Mouse (Mus musculus): ENCODE measurements around the gene Slc35e3. TPM values are rescaled to one million over a fixed set of nuclear protein-coding genes. Genes with fewer than 3 reads are reported as not detected.
A peak's percentile ranks its signal among the peaks of the same experiment; 100 is the strongest.
"Not testable (repeated sequence)": the region's sequence is repeated elsewhere in the genome, so short reads cannot be mapped to it uniquely, and the experiment has no call there.

Gene Slc35e3
- polyA plus RNA-seq, 1 experiment from 2014 or later, result 6.7 TPM

- not testable (repeated sequence) for H3K9me3 ChIP-seq (replicated peaks; ENCODE audit: control insufficient read depth, low read length); H3K4me2 ChIP-seq (ENCODE audit: low read depth, low read length); H3K4me3 ChIP-seq (ENCODE audit: low read length); H3K27me3 ChIP-seq (ENCODE audit: control insufficient read depth, insufficient read depth, low read length); H3K9ac ChIP-seq (ENCODE audit: low read length); H3K36me3 ChIP-seq (ENCODE audit: control insufficient read depth, insufficient read depth); ATAC-seq (replicated peaks; ENCODE audit: extremely low read depth, insufficient read depth, low FRiP score); H3K27ac ChIP-seq (ENCODE audit: low read length)
- peaks cover 14% of the 10 kb centered on the region for H3K4me1 ChIP-seq (ENCODE audit: control insufficient read depth, insufficient read depth, low read length)
- 100% methylated on average over 1 of the region's 1 CpGs for WGBS
Observed at GRCm38 (mm10) chr10:117715654-117716053, 30.5 kb downstream of the Slc35e3 start.

- WGBS, result 65% methylated on average over 4 of the region's 4 CpGs
- H3K27me3 ChIP-seq (ENCODE audit: control insufficient read depth, insufficient read depth, low read length), result no peaks in the 10 kb centered on the region
- ATAC-seq (replicated peaks; ENCODE audit: extremely low read depth, insufficient read depth, low FRiP score), result no peak
- no peak overlapping the region for H3K9ac ChIP-seq (ENCODE audit: low read length)
- peaks cover 14% of the 10 kb centered on the region for H3K4me1 ChIP-seq (ENCODE audit: control insufficient read depth, insufficient read depth, low read length)
- H3K9me3 ChIP-seq (replicated peaks; ENCODE audit: control insufficient read depth, low read length), result no peaks in the 10 kb centered on the region
- no peak overlapping the region for H3K4me2 ChIP-seq (ENCODE audit: low read depth, low read length)
- no peaks in the 10 kb centered on the region for H3K36me3 ChIP-seq (ENCODE audit: control insufficient read depth, insufficient read depth)
- no peak overlapping the region for H3K4me3 ChIP-seq (ENCODE audit: low read length)
- H3K27ac ChIP-seq (ENCODE audit: low read length), result no peak overlapping the region
Observed at GRCm38 (mm10) chr10:117714928-117715500, 31.2 kb downstream of the Slc35e3 start.

- H3K36me3 ChIP-seq (ENCODE audit: control insufficient read depth, insufficient read depth), result no peaks in the 10 kb centered on the region
- no peak for ATAC-seq (replicated peaks; ENCODE audit: extremely low read depth, insufficient read depth, low FRiP score)
Observed at GRCm38 (mm10) chr10:117714048-117714545, 32.1 kb downstream of the Slc35e3 start.

GRCm38 (mm10) chr10:117713466-117713865, 32.7 kb downstream of the Slc35e3 start:
- no peak overlapping the region for H3K27ac ChIP-seq (ENCODE audit: low read length)
- H3K4me3 ChIP-seq (ENCODE audit: low read length), result no peak overlapping the region
- 92% methylated on average over 8 of the region's 8 CpGs for WGBS
- no peak for ATAC-seq (replicated peaks; ENCODE audit: extremely low read depth, insufficient read depth, low FRiP score)
- peaks cover 4% of the 10 kb centered on the region for H3K36me3 ChIP-seq (ENCODE audit: control insufficient read depth, insufficient read depth)
- no peak overlapping the region for H3K9ac ChIP-seq (ENCODE audit: low read length)
- no peaks in the 10 kb centered on the region for H3K9me3 ChIP-seq (replicated peaks; ENCODE audit: control insufficient read depth, low read length)
- H3K4me2 ChIP-seq (ENCODE audit: low read depth, low read length), result no peak overlapping the region
- H3K4me1 ChIP-seq (ENCODE audit: control insufficient read depth, insufficient read depth, low read length), result peaks cover 22% of the 10 kb centered on the region
- H3K27me3 ChIP-seq (ENCODE audit: control insufficient read depth, insufficient read depth, low read length), result no peaks in the 10 kb centered on the region

More at GRCm38 (mm10) chr10:117714048-117714545, 32.1 kb downstream of the Slc35e3 start:
- 86% methylated on average over 3 of the region's 3 CpGs for WGBS
- no peaks in the 10 kb centered on the region for H3K9me3 ChIP-seq (replicated peaks; ENCODE audit: control insufficient read depth, low read length)
- peaks cover 17% of the 10 kb centered on the region for H3K4me1 ChIP-seq (ENCODE audit: control insufficient read depth, insufficient read depth, low read length)
- no peak overlapping the region for H3K4me2 ChIP-seq (ENCODE audit: low read depth, low read length)
- H3K27me3 ChIP-seq (ENCODE audit: control insufficient read depth, insufficient read depth, low read length), result no peaks in the 10 kb centered on the region
- H3K27ac ChIP-seq (ENCODE audit: low read length), result no peak overlapping the region
- no peak overlapping the region for H3K9ac ChIP-seq (ENCODE audit: low read length)
- no peak overlapping the region for H3K4me3 ChIP-seq (ENCODE audit: low read length)

- WGBS, result 89% methylated on average over 9 of the region's 9 CpGs
- Histone ChIP-seq H3K9me3 (replicated peaks; ENCODE audit: control insufficient read depth, low read length) (no peaks in the 10 kb centered on the region), H3K4me3 (ENCODE audit: low read length) (no peak overlapping the region), H3K4me1 (ENCODE audit: control insufficient read depth, insufficient read depth, low read length) (peaks cover 18% of the 10 kb centered on the region), H3K27ac (ENCODE audit: low read length) (no peak overlapping the region), H3K9ac (ENCODE audit: low read length) (no peak overlapping the region), H3K27me3 (ENCODE audit: control insufficient read depth, insufficient read depth, low read length) (no peaks in the 10 kb centered on the region), H3K4me2 (ENCODE audit: low read depth, low read length) (no peak overlapping the region), H3K36me3 (ENCODE audit: control insufficient read depth, insufficient read depth) (peaks cover 6% of the 10 kb centered on the region)
- no peak for ATAC-seq (replicated peaks; ENCODE audit: extremely low read depth, insufficient read depth, low FRiP score)
Observed at GRCm38 (mm10) chr10:117712871-117713270, 33.3 kb downstream of the Slc35e3 start.

GRCm38 (mm10) chr10:117712191-117712754, 33.9 kb downstream of the Slc35e3 start:
- Histone ChIP-seq H3K4me2 (ENCODE audit: low read depth, low read length) (no peak overlapping the region), H3K4me1 (ENCODE audit: control insufficient read depth, insufficient read depth, low read length) (peaks cover 16% of the 10 kb centered on the region), H3K9ac (ENCODE audit: low read length) (no peak overlapping the region), H3K36me3 (ENCODE audit: control insufficient read depth, insufficient read depth) (peaks cover 11% of the 10 kb centered on the region), H3K27ac (ENCODE audit: low read length) (no peak overlapping the region), H3K27me3 (ENCODE audit: control insufficient read depth, insufficient read depth, low read length) (no peaks in the 10 kb centered on the region), H3K9me3 (replicated peaks; ENCODE audit: control insufficient read depth, low read length) (no peaks in the 10 kb centered on the region), H3K4me3 (ENCODE audit: low read length) (no peak overlapping the region)
- no peak for ATAC-seq (replicated peaks; ENCODE audit: extremely low read depth, insufficient read depth, low FRiP score)
- 82% methylated on average over 9 of the region's 9 CpGs for whole genome bisulfite sequencing

- H3K9me3 ChIP-seq (replicated peaks; ENCODE audit: control insufficient read depth, low read length), result no peaks in the 10 kb centered on the region
- no peak overlapping the region for H3K27ac ChIP-seq (ENCODE audit: low read length)
- H3K36me3 ChIP-seq (ENCODE audit: control insufficient read depth, insufficient read depth), result peaks cover 15% of the 10 kb centered on the region
- WGBS, result 71% methylated on average over 5 of the region's 5 CpGs
- ATAC-seq (replicated peaks; ENCODE audit: extremely low read depth, insufficient read depth, low FRiP score), result no peak
- H3K4me3 ChIP-seq (ENCODE audit: low read length), result peak overlapping the region; percentile 84
- H3K27me3 ChIP-seq (ENCODE audit: control insufficient read depth, insufficient read depth, low read length), result no peaks in the 10 kb centered on the region
- peak overlapping the region; percentile 74; the same call in 1 of the 2 replicates for H3K9ac ChIP-seq (ENCODE audit: low read length)
- peak overlapping the region; percentile 64 for H3K4me2 ChIP-seq (ENCODE audit: low read depth, low read length)
- H3K4me1 ChIP-seq (ENCODE audit: control insufficient read depth, insufficient read depth, low read length), result peaks cover 25% of the 10 kb centered on the region
Observed at GRCm38 (mm10) chr10:117711408-117711807, 34.8 kb downstream of the Slc35e3 start.

- peak within 1 kb of the TSS; percentile 84 for H3K4me3 ChIP-seq (ENCODE audit: low read length)
- under 1% methylated on average over 52 of the region's 52 CpGs for WGBS
- peaks cover 27% of the 10 kb centered on the region for H3K4me1 ChIP-seq (ENCODE audit: control insufficient read depth, insufficient read depth, low read length)
- peak within 1 kb of the TSS; percentile 99 for H3K9ac ChIP-seq (ENCODE audit: low read length)
- H3K9me3 ChIP-seq (replicated peaks; ENCODE audit: control insufficient read depth, low read length), result no peaks in the 10 kb centered on the region
- ATAC-seq (replicated peaks; ENCODE audit: extremely low read depth, insufficient read depth, low FRiP score), result peak; percentile 94
- peak within 1 kb of the TSS; percentile 71 for H3K4me2 ChIP-seq (ENCODE audit: low read depth, low read length)
- no peaks in the 10 kb centered on the region for H3K27me3 ChIP-seq (ENCODE audit: control insufficient read depth, insufficient read depth, low read length)
- H3K27ac ChIP-seq (ENCODE audit: low read length), result peak within 1 kb of the TSS; percentile 97
- H3K36me3 ChIP-seq (ENCODE audit: control insufficient read depth, insufficient read depth), result peaks cover 15% of the 10 kb centered on the region
Observed at GRCm38 (mm10) chr10:117710604-117711141, 35.5 kb downstream of the Slc35e3 start, which contains the start of gene Mdm2. TSS of gene Mdm2 (minus strand) at chr10:117710758.

GRCm38 (mm10) chr10:117709930-117710603, 36.1 kb downstream of the Slc35e3 start:
- under 1% methylated on average over 65 of the region's 71 CpGs for WGBS
- Histone ChIP-seq H3K27me3 (ENCODE audit: control insufficient read depth, insufficient read depth, low read length) (no peaks in the 10 kb centered on the region), H3K9me3 (replicated peaks; ENCODE audit: control insufficient read depth, low read length) (no peaks in the 10 kb centered on the region), H3K4me1 (ENCODE audit: control insufficient read depth, insufficient read depth, low read length) (peaks cover 27% of the 10 kb centered on the region), H3K4me3 (ENCODE audit: low read length) (peak overlapping the region; percentile 84), H3K27ac (ENCODE audit: low read length) (peak overlapping the region; percentile 97), H3K36me3 (ENCODE audit: control insufficient read depth, insufficient read depth) (peaks cover 20% of the 10 kb centered on the region), H3K4me2 (ENCODE audit: low read depth, low read length) (peak overlapping the region; percentile 71), H3K9ac (ENCODE audit: low read length) (peak overlapping the region; percentile 99)
- ATAC-seq (replicated peaks; ENCODE audit: extremely low read depth, insufficient read depth, low FRiP score), result peak; percentile 79

All from heart, embryonic 16.5 days (tissue).